19 mouse cellular contexts compared by ENCODE assay signal in genomic region chr4:121021911-121022310, GRCm38 (mm10). TPM values are rescaled to one million over a fixed set of nuclear protein-coding genes. Genes with fewer than 3 reads are reported as not detected.
DNase-seq lines count a peak whose midpoint lies in the region; ATAC-seq and TF ChIP-seq lines count a peak whose summit lies in the region.
"Had no signal": no experiment of that assay in that cellular context is flagged by ENCODE, and none has a peak within 500 bp of the region (broad histone marks: within the 10 kb centered on the region; RNA-seq: fewer than 3 reads in every experiment).

No protein-coding gene starts in this region.

- H3K4me3 ChIP-seq in forebrain, embryonic 10.5 days = no peak overlapping the region
- H3K4me3 ChIP-seq in forebrain, embryonic 13.5 days = no peak overlapping the region
- H3K4me3 ChIP-seq in liver, embryonic 11.5 days (ENCODE audit: low read depth, low read length) = no peak overlapping the region
- no peak overlapping the region for H3K4me3 ChIP-seq in thymus, adult 2 months (ENCODE audit: control insufficient read depth, insufficient read depth, low read length)
- H3K4me3 ChIP-seq: embryonic facial prominence, embryonic 15.5 days; heart, adult 2 months; hindbrain, embryonic 15.5 days; limb, embryonic 12.5 days; lung, embryonic 15.5 days; midbrain, embryonic 10.5 days; myocyte had no signal

- no peak for DNase-seq in forebrain, embryonic 10.5 days (ENCODE audit: extremely low spot score, low spot score)
- peak; percentile 12 for DNase-seq in liver
- DNase-seq in liver, embryonic 11.5 days (ENCODE audit: low spot score) = no peak
- DNase-seq in Muller cell, postnatal 12 days (ENCODE audit: inconsistent ontology term) = peak; percentile 60
- peak; percentile 76 for DNase-seq in kidney, adult 9 months
- DNase-seq in thymus, adult 2 months = no peak
- no peak for DNase-seq in right cerebral cortex, postnatal 25 days
- DNase-seq: heart, adult 2 months; right cerebral cortex, postnatal 4 days had no signal

- no peaks in the 10 kb centered on the region for H3K27me3 ChIP-seq in forebrain, embryonic 10.5 days (ENCODE audit: poor library complexity, severe bottlenecking)
- H3K27me3 ChIP-seq in forebrain, embryonic 13.5 days = no peaks in the 10 kb centered on the region
- H3K27me3 ChIP-seq in liver, embryonic 11.5 days (replicated peaks; ENCODE audit: control insufficient read depth, insufficient read depth, low read length) = no peaks in the 10 kb centered on the region
- no peaks in the 10 kb centered on the region for H3K27me3 ChIP-seq in thymus, adult 2 months (ENCODE audit: control insufficient read depth, insufficient read depth, low read length)
- H3K27me3 ChIP-seq: embryonic facial prominence, embryonic 15.5 days; hindbrain, embryonic 15.5 days; limb, embryonic 12.5 days; lung, embryonic 15.5 days had no signal

- no peak for TF ChIP-seq POLR2A in thymus, adult 2 months (IDR thresholded peaks at IDR 0.05; ENCODE audit: control insufficient read depth, extremely low read depth, insufficient read depth, low read length, poor library complexity)

- H3K9me3 ChIP-seq in forebrain, embryonic 10.5 days = no peaks in the 10 kb centered on the region
- no peaks in the 10 kb centered on the region for H3K9me3 ChIP-seq in forebrain, embryonic 13.5 days (replicated peaks)
- no peaks in the 10 kb centered on the region for H3K9me3 ChIP-seq in liver, embryonic 11.5 days (ENCODE audit: control insufficient read depth, low read length)
- H3K9me3 ChIP-seq: embryonic facial prominence, embryonic 15.5 days; G1E; hindbrain, embryonic 15.5 days; limb, embryonic 12.5 days; lung, embryonic 15.5 days; midbrain, embryonic 10.5 days had no signal

- no peak overlapping the region for H3K4me2 ChIP-seq in forebrain, embryonic 13.5 days
- no peak overlapping the region for H3K4me2 ChIP-seq in liver, embryonic 11.5 days
- H3K4me2 ChIP-seq: embryonic facial prominence, embryonic 15.5 days; hindbrain, embryonic 15.5 days; limb, embryonic 12.5 days; lung, embryonic 15.5 days had no signal

- ATAC-seq in forebrain, embryonic 13.5 days = no peak
- no peak; the same call in 1 of the 2 replicates for ATAC-seq in liver, embryonic 11.5 days (replicated peaks; ENCODE audit: low FRiP score)
- ATAC-seq: forebrain, embryonic 14.5 days had no signal

- H3K9ac ChIP-seq in forebrain, embryonic 13.5 days = no peak overlapping the region
- H3K9ac ChIP-seq in liver, embryonic 11.5 days (ENCODE audit: low read depth, low read length) = no peak overlapping the region
- H3K9ac ChIP-seq: embryonic facial prominence, embryonic 15.5 days; hindbrain, embryonic 15.5 days; limb, embryonic 12.5 days; lung, embryonic 15.5 days had no signal

- no peak for TF ChIP-seq CTCF in thymus, adult 2 months (IDR thresholded peaks at IDR 0.05; ENCODE audit: borderline replicate concordance, control insufficient read depth, extremely low read depth, insufficient read depth, low read length, poor library complexity)

- 0 out of 2 replicates have a peak overlapping the region, but pooled peaks have one; percentile 30 for H3K27ac ChIP-seq in forebrain, embryonic 10.5 days
- no peak overlapping the region for H3K27ac ChIP-seq in forebrain, embryonic 13.5 days
- no peak overlapping the region for H3K27ac ChIP-seq in liver, embryonic 11.5 days (ENCODE audit: low read depth, low read length)
- H3K27ac ChIP-seq in thymus, adult 2 months (ENCODE audit: control insufficient read depth, insufficient read depth, low read length) = no peak overlapping the region
- H3K27ac ChIP-seq: embryonic facial prominence, embryonic 15.5 days; heart, adult 2 months; hindbrain, embryonic 15.5 days; limb, embryonic 12.5 days; lung, embryonic 15.5 days; midbrain, embryonic 10.5 days had no signal

- no peaks in the 10 kb centered on the region for H3K36me3 ChIP-seq in forebrain, embryonic 10.5 days (replicated peaks)
- no peaks in the 10 kb centered on the region for H3K36me3 ChIP-seq in forebrain, embryonic 13.5 days (ENCODE audit: poor library complexity, severe bottlenecking)
- H3K36me3 ChIP-seq in liver, embryonic 11.5 days (ENCODE audit: control insufficient read depth, insufficient read depth, low read length) = no peaks in the 10 kb centered on the region
- no peaks in the 10 kb centered on the region for H3K36me3 ChIP-seq in thymus, adult 2 months (ENCODE audit: control insufficient read depth, insufficient read depth, low read length)
- H3K36me3 ChIP-seq: embryonic facial prominence, embryonic 15.5 days; G1E; hindbrain, embryonic 15.5 days; limb, embryonic 12.5 days; lung, embryonic 15.5 days; midbrain, embryonic 10.5 days had no signal

- peaks cover 11% of the 10 kb centered on the region for H3K4me1 ChIP-seq in forebrain, embryonic 10.5 days
- H3K4me1 ChIP-seq in forebrain, embryonic 13.5 days = peaks cover 3% of the 10 kb centered on the region; the same call in 1 of the 2 replicates
- H3K4me1 ChIP-seq in liver, embryonic 11.5 days (replicated peaks; ENCODE audit: control insufficient read depth, insufficient read depth, low read length) = peaks cover 19% of the 10 kb centered on the region
- H3K4me1 ChIP-seq in thymus, adult 2 months (replicated peaks; ENCODE audit: control insufficient read depth, insufficient read depth, low read length) = 0 out of 2 replicates have a peak, but pooled peaks cover 7% of the 10 kb centered on the region
- H3K4me1 ChIP-seq: lung, embryonic 15.5 days had no signal

RNA-seq across cellular contexts. Expression of gene Smap2, which starts 4.9 kb away (rescaled TPM):
- 11.3 and 13.5 TPM in 2 replicates for polyA plus RNA-seq in forebrain, embryonic 10.5 days (2016; fragmentation: Nextera tagmentation; extraction: Ambion mirVana)
- 22.2 and 22.7 TPM in 2 replicates for polyA plus RNA-seq in forebrain, embryonic 13.5 days (2015; fragmentation: Nextera tagmentation; extraction: Ambion mirVana)
- 38.8 and 42.3 TPM in 2 replicates for polyA plus RNA-seq in liver, embryonic 11.5 days (2014; fragmentation: Nextera tagmentation; extraction: Ambion mirVana)
- polyA plus RNA-seq in thymus, adult 2 months (2012; rRNA removed) = 87.4 and 88.9 TPM in 2 replicates

RNA-seq across cellular contexts. Expression of gene Col9a2, which starts 17.3 kb away (rescaled TPM):
- polyA plus RNA-seq in forebrain, embryonic 10.5 days (2016; fragmentation: Nextera tagmentation; extraction: Ambion mirVana) = 1.4 and 1.5 TPM in 2 replicates
- polyA plus RNA-seq in forebrain, embryonic 13.5 days (2015; fragmentation: Nextera tagmentation; extraction: Ambion mirVana) = 1.6 and 1.9 TPM in 2 replicates
- polyA plus RNA-seq in liver, embryonic 11.5 days (2014; fragmentation: Nextera tagmentation; extraction: Ambion mirVana) = 1.9 and 2.9 TPM in 2 replicates
- 0.20 and 0.38 TPM in 2 replicates for polyA plus RNA-seq in thymus, adult 2 months (2012; rRNA removed)
- polyA plus RNA-seq: C2C12, G1E, myocyte had no signal

Comparison
In these comparisons a context has a peak if more than half of its experiments do, and no peak if none do; other contexts are left out.
1. DNase-seq: peak in liver (single experiment), Muller cell, postnatal 12 days (single experiment) and kidney, adult 9 months (single experiment); none in forebrain, embryonic 10.5 days (single experiment), liver, embryonic 11.5 days (single experiment), thymus, adult 2 months (single experiment) and right cerebral cortex, postnatal 25 days (single experiment).